Mouse (Mus musculus) brain, embryonic 14.5 days (tissue): ENCODE measurements around the gene Npas3.

Source experiments
- CTCF ChIP-seq: fragments of 200-500 bp; IDR thresholded peaks from 2 replicates; pipeline ENCODE4 v1.5.1; 2012; ENCODE audit warnings: inconsistent platforms, mild to moderate bottlenecking, moderate library complexity, borderline replicate concordance; ENCODE audit not compliant: insufficient read depth, insufficient read length; ENCODE audit errors: extremely low read depth
- POLR2A ChIP-seq: fragments of 200-500 bp; IDR thresholded peaks from 2 replicates; pipeline ENCODE4 v1.6.1; 2012; ENCODE audit warnings: mild to moderate bottlenecking, inconsistent platforms, borderline replicate concordance; ENCODE audit not compliant: poor library complexity, insufficient read depth, insufficient read length, severe bottlenecking; ENCODE audit errors: extremely low read depth

- TF ChIP-seq CTCF (no peak), POLR2A (no peak)
These were observed 593.6 kb downstream of the Npas3 start for GRCm38 (mm10) chr12:53841928-53842671.
